Mouse (Mus musculus) testis, adult 2 months (tissue): ENCODE measurements at regions not wholly inside any gene's neighbourhood (a gene's known extent, or its start where the extent isn't known, plus 50 kb on each side); places are given as distances from the start of the nearest gene placed in this dataset.

ENCODE experiments used
- CTCF ChIP-seq: fragments of 200-500 bp; IDR thresholded peaks from 2 replicates; pipeline ENCODE4 v1.5.1; 2012; ENCODE audit warnings: low read depth, mild to moderate bottlenecking, inconsistent platforms, low read length, moderate library complexity; ENCODE audit not compliant: control insufficient read depth, insufficient read depth, insufficient replicate concordance
- POLR2A ChIP-seq: fragments of 200-500 bp; IDR thresholded peaks from 2 replicates; pipeline ENCODE4 v1.6.1; 2012; ENCODE audit warnings: low read depth, mild to moderate bottlenecking, inconsistent platforms, low read length, moderate library complexity; ENCODE audit not compliant: control insufficient read depth

DNA sequence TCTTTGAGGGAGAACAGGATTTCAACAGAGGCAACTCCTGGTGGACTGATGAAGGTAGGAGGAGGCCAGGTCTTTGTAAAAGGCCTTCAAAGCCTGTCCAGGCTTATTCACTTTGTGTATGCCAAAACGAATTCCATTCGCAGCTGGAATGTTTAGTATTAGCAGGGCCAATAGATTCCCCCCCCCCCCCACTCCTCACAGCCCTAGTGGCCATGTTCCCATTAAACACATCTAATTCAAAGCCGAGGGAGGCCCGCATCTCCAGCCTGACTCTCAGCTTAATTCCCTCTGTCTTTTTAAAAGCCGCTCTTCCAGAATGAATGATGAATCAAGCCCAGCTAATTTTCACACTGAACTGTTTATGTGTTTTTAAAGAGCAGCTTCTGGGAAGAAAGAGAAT is 205.5 kb downstream of the Etnk1 start:
- TF ChIP-seq POLR2A (no peak), CTCF (no peak)
